Mouse (Mus musculus) brain, embryonic 14.5 days (tissue): ENCODE measurements around the gene Alg14.

Experiments
- CTCF ChIP-seq: fragments of 200-500 bp; IDR thresholded peaks from 2 replicates; pipeline ENCODE4 v1.5.1; 2012; ENCODE audit warnings: inconsistent platforms, mild to moderate bottlenecking, moderate library complexity, borderline replicate concordance; ENCODE audit not compliant: insufficient read depth, insufficient read length; ENCODE audit errors: extremely low read depth
- POLR2A ChIP-seq: fragments of 200-500 bp; IDR thresholded peaks from 2 replicates; pipeline ENCODE4 v1.6.1; 2012; ENCODE audit warnings: mild to moderate bottlenecking, inconsistent platforms, borderline replicate concordance; ENCODE audit not compliant: poor library complexity, insufficient read depth, insufficient read length, severe bottlenecking; ENCODE audit errors: extremely low read depth

- TF ChIP-seq POLR2A (no peak), CTCF (no peak)
Measured at GRCm38 (mm10) chr3:121343224-121343623, 51.7 kb downstream of the Alg14 start.
